In genomic region chr19:47458504-47459161, GRCm38 (mm10) we compare ENCODE assay signal across 10 mouse cellular contexts. TPM values are rescaled to one million over a fixed set of nuclear protein-coding genes. Genes with fewer than 3 reads are reported as not detected.
DNase-seq lines count a peak whose midpoint lies in the region; ATAC-seq and TF ChIP-seq lines count a peak whose summit lies in the region.
"Had no signal": no experiment of that assay in that cellular context is flagged by ENCODE, and none has a peak within 500 bp of the region (broad histone marks: within the 10 kb centered on the region; RNA-seq: fewer than 3 reads in every experiment).

No protein-coding gene starts in this region.

- ATAC-seq in kidney, embryonic 16.5 days (ENCODE audit: low FRiP score, low TSS enrichment): no peak
- ATAC-seq in granulocyte monocyte progenitor cell, adult 5-6 weeks (replicated peaks; ENCODE audit: poor library complexity, severe bottlenecking): peak; percentile 76
- ATAC-seq in erythroid progenitor cell, adult 5-6 weeks (replicated peaks; ENCODE audit: low FRiP score, poor library complexity, severe bottlenecking): no peak
- ATAC-seq: Patski had no signal

- peaks cover 83% of the 10 kb centered on the region for H3K4me1 ChIP-seq in kidney, embryonic 16.5 days (ENCODE audit: insufficient read depth, low read length)
- peaks cover 61% of the 10 kb centered on the region for H3K4me1 ChIP-seq in bone marrow macrophage, adult 2 months (ENCODE audit: control insufficient read depth, insufficient read depth, low read length)

- no peak for DNase-seq in kidney, postnatal 4 days
- DNase-seq in embryo, embryonic 10 days (ENCODE audit: low spot score): no peak
- DNase-seq: lung, postnatal 14 days; thymus, postnatal 4 days had no signal

- 27% methylated on average over 17 of the region's 17 CpGs for WGBS in kidney, embryonic 16.5 days

- 0 out of 2 replicates have a peak, but pooled peaks have one; percentile 10 for TF ChIP-seq CTCF in bone marrow macrophage, adult 2 months (IDR thresholded peaks at IDR 0.05; ENCODE audit: low read depth, low read length)

- H3K36me3 ChIP-seq in kidney, embryonic 16.5 days (ENCODE audit: insufficient read depth, low read length): no peaks in the 10 kb centered on the region
- H3K36me3 ChIP-seq in myocyte (ENCODE audit: control insufficient read depth, insufficient read depth): no peaks in the 10 kb centered on the region

- no peaks in the 10 kb centered on the region for H3K27me3 ChIP-seq in kidney, embryonic 16.5 days (ENCODE audit: insufficient read depth, low read length)
- H3K27me3 ChIP-seq in myocyte (ENCODE audit: control insufficient read depth, insufficient read depth, insufficient read length): no peaks in the 10 kb centered on the region

- H3K79me2 ChIP-seq in myocyte (ENCODE audit: control insufficient read depth, insufficient read depth): peaks cover 77% of the 10 kb centered on the region

- TF ChIP-seq POLR2A in bone marrow macrophage, adult 2 months (IDR thresholded peaks at IDR 0.05; ENCODE audit: borderline replicate concordance, low read depth, low read length): no peak
- peak; percentile 69 for TF ChIP-seq POLR2A in myocyte (IDR thresholded peaks at IDR 0.05; ENCODE audit: insufficient read length, low read depth)

- H3K27ac ChIP-seq in kidney, embryonic 16.5 days (ENCODE audit: low read length): 0 out of 2 replicates have a peak overlapping the region, but pooled peaks have one; percentile 9
- H3K27ac ChIP-seq in bone marrow macrophage, adult 2 months (ENCODE audit: insufficient read depth, low read depth, low read length): peak overlapping the region; percentile 33

- H3K4me3 ChIP-seq in kidney, embryonic 16.5 days (ENCODE audit: low read length): no peak overlapping the region
- H3K4me3 ChIP-seq in bone marrow macrophage, adult 2 months (ENCODE audit: insufficient read depth, low read length): no peak overlapping the region
- H3K4me3 ChIP-seq in myocyte: peak overlapping the region; percentile 12

- no peak overlapping the region for H3K4me2 ChIP-seq in kidney, embryonic 16.5 days (replicated peaks; ENCODE audit: low read depth, low read length)
- peak overlapping the region; percentile 98 for H3K4me2 ChIP-seq in myocyte (ENCODE audit: low read depth)

- H3K9me3 ChIP-seq in kidney, embryonic 16.5 days (ENCODE audit: low read length): no peaks in the 10 kb centered on the region

- peak overlapping the region; percentile 15 for H3ac ChIP-seq in myocyte (ENCODE audit: control insufficient read depth, insufficient read length)

- H3K9ac ChIP-seq in kidney, embryonic 16.5 days (replicated peaks; ENCODE audit: low read length): no peak overlapping the region

TF ChIP-seq in myocyte, 11 proteins besides CTCF, POLR2A, EP300 and RAD21:
- TF ChIP-seq TCF12 (IDR thresholded peaks at IDR 0.05; ENCODE audit: insufficient read depth, poor library complexity, severe bottlenecking): no peak
- peak; percentile 42 for TF ChIP-seq POLR2AphosphoS2 (IDR thresholded peaks at IDR 0.05; ENCODE audit: insufficient read length, low read depth)
- no peak for TF ChIP-seq USF1 (IDR thresholded peaks at IDR 0.05; ENCODE audit: low read depth)
- TF ChIP-seq CEBPB (IDR thresholded peaks at IDR 0.05; ENCODE audit: insufficient read depth, poor library complexity, severe bottlenecking): peak; percentile 76; the same call in 1 of the 2 replicates

RNA-seq across cellular contexts. Expression of gene Sh3pxd2a, which starts 5.6 kb away (rescaled TPM):
- 5.0 and 5.5 TPM in 2 replicates for polyA plus RNA-seq in kidney, embryonic 16.5 days (2015; fragmentation: Nextera tagmentation; extraction: Ambion mirVana)
- 10.1 and 12.7 TPM in 2 replicates for polyA plus RNA-seq in bone marrow macrophage, adult 2 months (2012; ENCODE audit: insufficient read depth, insufficient read length, missing spikeins)
- 1.9 and 3.1 TPM in 2 replicates for total RNA-seq in granulocyte monocyte progenitor cell, adult 5-6 weeks (2014; fragmentation: Nextera tagmentation)
- total RNA-seq in granulocyte monocyte progenitor cell, adult 5-6 weeks (2017): 1.1 and 1.2 TPM in 2 replicates
- polyA plus RNA-seq in myocyte (2012; fragmentation: generic; extraction: Trizol): 59.5 TPM
- 3.2 and 6.3 TPM in 2 replicates for total RNA-seq in erythroid progenitor cell, adult 5-6 weeks (2015; ENCODE audit: low replicate concordance)
- 1.0 and 1.1 TPM in 2 replicates for total RNA-seq in erythroid progenitor cell, adult 5-6 weeks (2017; ENCODE audit: low replicate concordance)
